ENCODE assay signal across 25 mouse cellular contexts in the genomic region with DNA sequence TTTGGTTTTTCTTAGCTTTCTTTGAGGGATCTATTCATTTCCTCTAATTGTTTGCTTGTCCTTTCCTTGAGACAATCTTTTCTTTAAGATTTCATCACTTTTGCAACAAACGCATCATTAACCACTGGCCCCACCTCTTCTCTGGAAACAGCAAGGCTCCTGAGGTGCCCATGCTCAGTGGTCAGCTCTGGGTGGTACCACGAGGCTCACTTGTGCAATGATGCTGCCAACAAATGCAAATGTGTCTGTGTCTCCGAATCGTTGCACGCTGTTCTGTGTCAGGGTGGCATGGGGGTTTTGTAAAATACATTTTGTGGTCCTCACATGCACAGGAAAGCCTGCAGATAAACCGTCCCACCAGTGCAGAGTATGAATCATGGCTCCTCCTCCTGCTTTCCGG.
DNase-seq lines count a peak whose midpoint lies in the region; ATAC-seq and TF ChIP-seq lines count a peak whose summit lies in the region.
"Had no signal": no experiment of that assay in that cellular context is flagged by ENCODE, and none has a peak within 500 bp of the region (broad histone marks: within the 10 kb centered on the region; RNA-seq: fewer than 3 reads in every experiment).

No protein-coding gene starts in this region.

- no peak overlapping the region for H3K27ac ChIP-seq in kidney, embryonic 15.5 days
- H3K27ac ChIP-seq: forebrain, embryonic 10.5 days; forebrain, embryonic 13.5 days; heart, embryonic 13.5 days; hindbrain, embryonic 14.5 days; hindbrain, postnatal 0 days had no signal

- peak; percentile 31 for ATAC-seq in Patski
- ATAC-seq in megakaryocyte, adult 5-6 weeks (ENCODE audit: poor library complexity, severe bottlenecking) = peak; percentile 82
- ATAC-seq in kidney, embryonic 15.5 days (replicated peaks; ENCODE audit: low FRiP score) = no peak
- ATAC-seq: forebrain, embryonic 13.5 days; forebrain, embryonic 16.5 days; hindbrain, postnatal 0 days; inflammation-experienced regulatory T-cells, adult 6 months; intestine, embryonic 16.5 days had no signal

- H3K4me1 ChIP-seq in kidney, embryonic 15.5 days = no peaks in the 10 kb centered on the region
- H3K4me1 ChIP-seq: forebrain, embryonic 10.5 days; forebrain, embryonic 13.5 days; heart, embryonic 13.5 days had no signal

- DNase-seq in lung, postnatal 36 days = peak; percentile 13
- no peak for DNase-seq in lung, postnatal 25 days (ENCODE audit: low spot score)
- no peak for DNase-seq in Patski (ENCODE audit: low read depth, low spot score)
- no peak for DNase-seq in MN1 (ENCODE audit: low spot score)
- DNase-seq: adrenal gland, adult 2 months; adrenal gland, postnatal 14 days; cerebellum, adult 11-12 months; cerebellum, adult 8-10 months; cerebellum, postnatal 10 days; cerebellum, postnatal 36 days; gastrocnemius, postnatal 10 days; gastrocnemius, postnatal 36 days; heart, adult 18-20 months; heart, postnatal 14 days; heart, postnatal 4 days had no signal

- H3K27me3 ChIP-seq in Patski = no peaks in the 10 kb centered on the region
- no peaks in the 10 kb centered on the region for H3K27me3 ChIP-seq in kidney, embryonic 15.5 days
- H3K27me3 ChIP-seq: forebrain, embryonic 13.5 days; heart, embryonic 13.5 days had no signal

- 78% methylated on average over 7 of the region's 7 CpGs for WGBS in kidney, embryonic 15.5 days

- no peak overlapping the region for H3K4me2 ChIP-seq in kidney, embryonic 15.5 days
- H3K4me2 ChIP-seq: forebrain, embryonic 13.5 days; heart, embryonic 13.5 days; hindbrain, embryonic 14.5 days had no signal

- in situ Hi-C loops in Patski (cut with MboI; ENCODE audit: low pct_unique_long_range_greater_than_20kb) = no loop called here

- POLR2A ChIA-PET in Patski (lab: Charles Lee) = no interaction called here

- no peaks in the 10 kb centered on the region for H3K36me3 ChIP-seq in kidney, embryonic 15.5 days
- H3K36me3 ChIP-seq: forebrain, embryonic 10.5 days; heart, embryonic 13.5 days had no signal

- no peak for TF ChIP-seq CTCF in Patski (IDR thresholded peaks at IDR 0.05)

- H3K9ac ChIP-seq in kidney, embryonic 15.5 days = no peak overlapping the region
- H3K9ac ChIP-seq: forebrain, embryonic 13.5 days; heart, embryonic 13.5 days; hindbrain, embryonic 14.5 days had no signal

- H3K9me3 ChIP-seq in kidney, embryonic 15.5 days (replicated peaks) = no peaks in the 10 kb centered on the region
- H3K9me3 ChIP-seq: forebrain, embryonic 10.5 days; forebrain, embryonic 13.5 days; heart, embryonic 13.5 days had no signal

- CTCF ChIA-PET in Patski (lab: Charles Lee) = interaction anchor here (1.5 kb wide), 1 partner anchor 26 kb away, joined by 5 read pairs; no protein-coding TSS in a partner anchor

- no peak overlapping the region for H3K4me3 ChIP-seq in kidney, embryonic 15.5 days (replicated peaks)
- H3K4me3 ChIP-seq: forebrain, embryonic 10.5 days; forebrain, embryonic 13.5 days; heart, embryonic 13.5 days had no signal
